Mouse (Mus musculus) hindbrain, embryonic 16.5 days (tissue): Measurements from ENCODE around the gene Mrgpra2a. TPM values are rescaled to one million over a fixed set of nuclear protein-coding genes. Genes with fewer than 3 reads are reported as not detected.

ENCODE experiments used
- ATAC-seq: fragments of 200-750 bp; cut with Nextera tagmentation; 2 replicates; pipeline ENCODE4 v1.8.0; 2017; ENCODE audit warnings: moderate TSS enrichment, moderate library complexity
- H3K27ac ChIP-seq: fragments of 300-500 bp; sonication (generic); 2 replicates; pipeline ENCODE4 v1.5.1; 2014; ENCODE audit warnings: low read depth, mild to moderate bottlenecking, control low read depth, low read length, moderate library complexity
- H3K27me3 ChIP-seq: fragments of 300-500 bp; sonication (generic); replicated peaks from 2 replicates; pipeline ENCODE4 v1.6.1; 2014; ENCODE audit warnings: low read length; ENCODE audit not compliant: control insufficient read depth, insufficient read depth
- H3K36me3 ChIP-seq: fragments of 300-500 bp; sonication (generic); 2 replicates; pipeline ENCODE4 v1.6.1; 2014; ENCODE audit warnings: mild to moderate bottlenecking, low read length, moderate library complexity, mixed read lengths; ENCODE audit not compliant: control insufficient read depth, insufficient read depth
- H3K4me1 ChIP-seq: fragments of 300-500 bp; sonication (generic); 2 replicates; pipeline ENCODE4 v1.6.1; 2014; ENCODE audit warnings: low read depth, low read length; ENCODE audit not compliant: control insufficient read depth, insufficient read depth
- H3K4me2 ChIP-seq: fragments of 300-500 bp; sonication (generic); 2 replicates; pipeline ENCODE4 v1.6.1; 2014; ENCODE audit warnings: mild to moderate bottlenecking, low read length, control low read depth, moderate library complexity
- H3K4me3 ChIP-seq: fragments of 300-500 bp; sonication (generic); 2 replicates; pipeline ENCODE4 v1.5.1; 2014; ENCODE audit warnings: mild to moderate bottlenecking, low read length, control low read depth, moderate library complexity
- H3K9ac ChIP-seq: fragments of 300-500 bp; sonication (generic); 2 replicates; pipeline ENCODE4 v1.6.1; 2014; ENCODE audit warnings: low read depth, mild to moderate bottlenecking, control low read depth, low read length, moderate library complexity
- H3K9me3 ChIP-seq: fragments of 300-500 bp; sonication (generic); 2 replicates; pipeline ENCODE4 v1.6.1; 2014; ENCODE audit warnings: mild to moderate bottlenecking, low read length, moderate library complexity; ENCODE audit not compliant: control insufficient read depth
- WGBS: fragments of 180-500 bp; shearing (Covaris S2); extraction: QIAGEN DNeasy Blood & Tissue Kit; methylation state at CpG from one replicate; pipeline ENCODE4 v1.1.7; 2014; 5-methylcytosine and 5-hydroxymethylcytosine counted together
- polyA plus RNA-seq: library from polyadenylated mRNA; unstranded; fragments of >200 nt; fragmentation: Nextera tagmentation; extraction: Ambion mirVana; gene quantifications from 2 replicates; pipeline ENCODE4 v1.2.1, GENCODE M21; 2015

Mrgpra2a gene
- polyA plus RNA-seq, 1 experiment from 2014 or later = not detected

DNA sequence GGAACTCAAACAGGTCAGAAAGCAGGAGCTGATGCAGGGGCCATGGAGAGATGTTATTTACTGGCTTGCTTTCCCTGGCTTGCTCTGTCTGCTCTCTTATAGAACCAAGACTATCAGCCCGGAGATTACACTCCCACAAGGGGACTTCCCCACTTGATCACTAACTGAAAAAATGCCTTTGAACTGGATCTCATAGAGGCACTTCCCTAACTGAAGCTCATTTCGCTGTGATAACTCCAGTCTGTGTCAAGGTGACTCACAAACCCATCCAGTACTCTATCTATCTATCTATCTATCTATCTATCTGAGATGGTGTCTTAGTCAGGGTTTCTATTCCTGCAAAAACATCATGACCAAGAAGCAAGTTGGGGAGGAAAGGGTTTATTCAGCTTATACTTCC lies 41.3 kb downstream of the Mrgpra2a start:
- Histone ChIP-seq H3K4me1 (no peaks in the 10 kb centered on the region), H3K4me2 (no peak overlapping the region), H3K36me3 (no peaks in the 10 kb centered on the region), H3K27ac (no peak overlapping the region), H3K4me3 (no peak overlapping the region), H3K9me3 (peaks cover 12% of the 10 kb centered on the region), H3K27me3 (no peaks in the 10 kb centered on the region), H3K9ac (no peak overlapping the region)
- no peak for ATAC-seq
- WGBS = 60% methylated on average over 2 of the region's 2 CpGs

GRCm38 (mm10) chr7:47409545-47409944 lies 42.4 kb downstream of the Mrgpra2a start:
- H3K36me3 ChIP-seq = no peaks in the 10 kb centered on the region
- H3K4me2 ChIP-seq = no peak overlapping the region
- H3K27me3 ChIP-seq = no peaks in the 10 kb centered on the region
- H3K27ac ChIP-seq = no peak overlapping the region
- 48% methylated on average over 1 of the region's 1 CpGs for WGBS
- H3K9ac ChIP-seq = no peak overlapping the region
- H3K4me3 ChIP-seq = no peak overlapping the region
- peaks cover 12% of the 10 kb centered on the region for H3K9me3 ChIP-seq
- ATAC-seq = no peak
- H3K4me1 ChIP-seq = no peaks in the 10 kb centered on the region

- no peaks in the 10 kb centered on the region for H3K4me1 ChIP-seq
- no peaks in the 10 kb centered on the region for H3K36me3 ChIP-seq
- peaks cover 7% of the 10 kb centered on the region for H3K9me3 ChIP-seq
Measured at GRCm38 (mm10) chr7:47401125-47401524, 50.8 kb downstream of the Mrgpra2a start.

More at GRCm38 (mm10) chr7:47401125-47401524, 50.8 kb downstream of the Mrgpra2a start:
- ATAC-seq = no peak
- no peaks in the 10 kb centered on the region for H3K27me3 ChIP-seq
- no peak overlapping the region for H3K4me3 ChIP-seq
- no peak overlapping the region for H3K4me2 ChIP-seq
- H3K27ac ChIP-seq = no peak overlapping the region
- H3K9ac ChIP-seq = no peak overlapping the region

Other genes with a start within 250 kb of the Mrgpra2a start
- gene Mrgpra6, start 247.2 kb downstream of the Mrgpra2a start, polyA plus RNA-seq = not detected in 2 replicates
- gene Mrgpra9, start 199.3 kb downstream of the Mrgpra2a start, polyA plus RNA-seq = not detected in 2 replicates
- not detected in 2 replicates for gene Mrgpra1, start 97.9 kb downstream of the Mrgpra2a start, polyA plus RNA-seq
- gene Mrgpra2b, start 76.7 kb upstream of the Mrgpra2a start, polyA plus RNA-seq = not detected in 2 replicates
- gene Mrgpra3, start 149.2 kb upstream of the Mrgpra2a start, polyA plus RNA-seq = not detected in 2 replicates